8 mouse cellular contexts compared by ENCODE assay signal in the genomic region with DNA sequence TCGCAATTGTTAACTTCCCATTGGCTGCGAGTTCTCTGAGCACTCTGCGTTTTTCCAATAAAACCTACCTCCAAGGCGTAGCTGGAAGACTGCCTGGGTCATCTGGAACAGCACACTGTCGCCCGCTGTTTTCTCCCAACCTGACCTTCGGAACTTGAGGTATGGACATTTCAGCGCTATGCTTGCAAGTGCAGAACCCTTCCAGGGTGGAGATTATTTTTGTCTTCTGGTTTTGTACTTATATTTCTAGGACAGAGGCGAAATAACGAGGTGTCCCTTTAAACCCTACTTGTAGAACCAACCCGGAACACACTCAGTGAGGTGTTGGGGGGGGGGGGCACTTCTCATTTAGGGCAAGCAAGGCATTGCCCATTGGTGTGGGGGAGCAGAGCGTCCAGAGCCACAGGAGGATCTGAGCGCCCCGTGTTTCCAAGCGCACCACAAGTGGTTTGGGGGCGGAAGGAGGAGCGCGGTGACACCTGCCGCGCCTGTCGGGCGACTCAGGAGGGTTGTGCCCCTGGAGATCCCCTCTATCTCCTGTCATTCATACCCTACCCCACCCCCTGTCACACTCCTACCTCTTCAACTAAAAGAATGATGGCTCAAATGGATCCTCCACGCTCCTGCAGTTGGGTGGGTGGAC. TPM values are rescaled to one million over a fixed set of nuclear protein-coding genes. Genes with fewer than 3 reads are reported as not detected.
DNase-seq lines count a peak whose midpoint lies in the region; ATAC-seq and TF ChIP-seq lines count a peak whose summit lies in the region.

A gene (plus strand): TSS at position 576 of the 643 bp plus-strand sequence.

- no peaks in the 10 kb centered on the region for H3K9me3 ChIP-seq in E14TG2a.4 (ENCODE audit: low read length)
- no peaks in the 10 kb centered on the region for H3K9me3 ChIP-seq in embryonic facial prominence, embryonic 15.5 days (replicated peaks)
- H3K9me3 ChIP-seq in heart, embryonic 14.5 days (ENCODE audit: control insufficient read depth, low read length), result no peaks in the 10 kb centered on the region
- H3K9me3 ChIP-seq in kidney, embryonic 15.5 days (replicated peaks), result no peaks in the 10 kb centered on the region
- no peaks in the 10 kb centered on the region for H3K9me3 ChIP-seq in midbrain, embryonic 16.5 days (replicated peaks; ENCODE audit: control insufficient read depth, low read length, poor library complexity, severe bottlenecking)

- peaks cover 38% of the 10 kb centered on the region for H3K27me3 ChIP-seq in E14TG2a.4 (ENCODE audit: insufficient read depth, low read length)
- peaks cover 16% of the 10 kb centered on the region for H3K27me3 ChIP-seq in embryonic facial prominence, embryonic 15.5 days
- peaks cover 19% of the 10 kb centered on the region for H3K27me3 ChIP-seq in heart, embryonic 14.5 days (ENCODE audit: control insufficient read depth, insufficient read depth, low read length)
- H3K27me3 ChIP-seq in kidney, embryonic 15.5 days, result peaks cover 35% of the 10 kb centered on the region
- peaks cover 3% of the 10 kb centered on the region; the same call in 1 of the 2 replicates for H3K27me3 ChIP-seq in midbrain, embryonic 16.5 days (ENCODE audit: control insufficient read depth, insufficient read depth, low read depth, low read length)

- peaks cover 15% of the 10 kb centered on the region for H3K4me1 ChIP-seq in E14TG2a.4 (replicated peaks; ENCODE audit: low read depth, low read length)
- peaks cover 18% of the 10 kb centered on the region for H3K4me1 ChIP-seq in embryonic facial prominence, embryonic 15.5 days
- H3K4me1 ChIP-seq in heart, embryonic 14.5 days (ENCODE audit: control insufficient read depth in 2 of 2, insufficient read depth in 2 of 2, low read length in 2 of 2), result peaks cover 3 to 10% of the 10 kb centered on the region in 2 experiments; a peak in 1 of 4 replicates
- H3K4me1 ChIP-seq in kidney, embryonic 15.5 days, result peaks cover 21% of the 10 kb centered on the region
- H3K4me1 ChIP-seq in midbrain, embryonic 16.5 days (ENCODE audit: control insufficient read depth, insufficient read depth, low read length), result peaks cover 12% of the 10 kb centered on the region

- peak within 1 kb of the TSS; percentile 86 for H3K4me3 ChIP-seq in E14TG2a.4 (replicated peaks; ENCODE audit: low read length)
- peak within 1 kb of the TSS; percentile 60 for H3K4me3 ChIP-seq in embryonic facial prominence, embryonic 15.5 days (replicated peaks)
- peak within 1 kb of the TSS; percentile 69 to 72 for H3K4me3 ChIP-seq in heart, embryonic 14.5 days (ENCODE audit: control insufficient read depth in 1 of 2, insufficient read depth in 1 of 2, low read depth in 1 of 2, low read length in 2 of 2)
- peak within 1 kb of the TSS; percentile 67 for H3K4me3 ChIP-seq in kidney, embryonic 15.5 days (replicated peaks)
- H3K4me3 ChIP-seq in midbrain, embryonic 16.5 days (ENCODE audit: low read depth, low read length), result peak within 1 kb of the TSS; percentile 87

- peak within 1 kb of the TSS; percentile 91 for H3K4me2 ChIP-seq in embryonic facial prominence, embryonic 15.5 days (replicated peaks)
- peak within 1 kb of the TSS; percentile 100 for H3K4me2 ChIP-seq in heart, embryonic 14.5 days (ENCODE audit: low read length)
- peak within 1 kb of the TSS; percentile 99 for H3K4me2 ChIP-seq in kidney, embryonic 15.5 days
- H3K4me2 ChIP-seq in midbrain, embryonic 16.5 days (ENCODE audit: low read length), result peak within 1 kb of the TSS; percentile 89

- peak within 1 kb of the TSS; percentile 55; the same call in 1 of the 2 replicates for H3K27ac ChIP-seq in embryonic facial prominence, embryonic 15.5 days (replicated peaks)
- H3K27ac ChIP-seq in heart, embryonic 14.5 days (replicated peaks in 1 of 2; ENCODE audit: control insufficient read depth in 1 of 2, insufficient read depth in 1 of 2, low read depth in 2 of 2, low read length in 2 of 2), result no peak within 1 kb of the TSS
- no peak within 1 kb of the TSS for H3K27ac ChIP-seq in kidney, embryonic 15.5 days
- peak within 1 kb of the TSS; percentile 47; the same call in 1 of the 2 replicates for H3K27ac ChIP-seq in midbrain, embryonic 16.5 days (ENCODE audit: low read length)

- ATAC-seq in embryonic facial prominence, embryonic 15.5 days (ENCODE audit: insufficient number of reproducible peaks, low FRiP score, low TSS enrichment, low read depth), result no peak; the same call in 1 of the 2 replicates
- 0 out of 2 replicates have a peak, but pooled peaks have one; percentile 10 for ATAC-seq in heart, embryonic 14.5 days (ENCODE audit: insufficient number of reproducible peaks, insufficient read depth, low FRiP score, low read depth)
- ATAC-seq in kidney, embryonic 15.5 days (replicated peaks; ENCODE audit: low FRiP score), result peak; percentile 5
- peak; percentile 44 for ATAC-seq in midbrain, embryonic 16.5 days

- peak within 1 kb of the TSS; percentile 41 for H3K9ac ChIP-seq in embryonic facial prominence, embryonic 15.5 days
- peak within 1 kb of the TSS; percentile 74 for H3K9ac ChIP-seq in heart, embryonic 14.5 days (ENCODE audit: low read length)
- peak within 1 kb of the TSS; percentile 44 for H3K9ac ChIP-seq in kidney, embryonic 15.5 days
- peak within 1 kb of the TSS; percentile 79 for H3K9ac ChIP-seq in midbrain, embryonic 16.5 days (ENCODE audit: low read depth, low read length)

- no peaks in the 10 kb centered on the region for H3K36me3 ChIP-seq in E14TG2a.4 (ENCODE audit: insufficient read depth, low read length)
- no peaks in the 10 kb centered on the region for H3K36me3 ChIP-seq in embryonic facial prominence, embryonic 15.5 days
- no peaks in the 10 kb centered on the region for H3K36me3 ChIP-seq in heart, embryonic 14.5 days (ENCODE audit: control insufficient read depth, insufficient read depth, low read length)
- H3K36me3 ChIP-seq in kidney, embryonic 15.5 days, result no peaks in the 10 kb centered on the region
- no peaks in the 10 kb centered on the region for H3K36me3 ChIP-seq in midbrain, embryonic 16.5 days (ENCODE audit: control insufficient read depth, insufficient read depth, low read length)

- under 1% methylated on average over 23 of the region's 23 CpGs for WGBS in embryonic facial prominence, embryonic 15.5 days
- 1% methylated on average over 23 of the region's 23 CpGs for WGBS in heart, embryonic 14.5 days
- WGBS in kidney, embryonic 15.5 days, result 1% methylated on average over 23 of the region's 23 CpGs
- under 1% methylated on average over 23 of the region's 23 CpGs for WGBS in midbrain, embryonic 16.5 days

- peak; percentile 65 for DNase-seq in adrenal gland, postnatal 10 days
- DNase-seq in liver, result peak; percentile 3
- peak; percentile 57 for DNase-seq in thymus, postnatal 14 days

- TF ChIP-seq CTCF in E14TG2a.4 (conservative IDR thresholded peaks at IDR 0.05; ENCODE audit: low read length), result no peak

RNA-seq across cellular contexts. Expression of the gene that starts here (rescaled TPM):
- total RNA-seq in adrenal gland, postnatal 10 days (2021), result 10 to 100 TPM; 33.8 to 35.0 TPM
- polyA plus RNA-seq in embryonic facial prominence, embryonic 15.5 days (2015; fragmentation: Nextera tagmentation; extraction: Ambion mirVana), result 4.4 and 4.8 TPM in 2 replicates
- polyA plus RNA-seq in heart, embryonic 14.5 days (2014; fragmentation: Nextera tagmentation; extraction: Ambion mirVana), result 1.1 and 1.5 TPM in 2 replicates
- polyA plus RNA-seq in kidney, embryonic 15.5 days (2015; fragmentation: Nextera tagmentation; extraction: Ambion mirVana), result 0.96 and 2.9 TPM in 2 replicates
- polyA plus RNA-seq in midbrain, embryonic 16.5 days (2015; fragmentation: Nextera tagmentation; extraction: Ambion mirVana), result 1.9 and 2.9 TPM in 2 replicates

Comparison
In these comparisons a context has a peak if more than half of its experiments do, and no peak if none do; other contexts are left out.
1. DNase-seq: peak in every context shown above with its lines; median percentile 65 in adrenal gland, postnatal 10 days; 57 in thymus, postnatal 14 days; 3 in liver.
2. H3K27ac ChIP-seq: peak in embryonic facial prominence, embryonic 15.5 days (single experiment) and midbrain, embryonic 16.5 days (single experiment); none in heart, embryonic 14.5 days (0 of 2) and kidney, embryonic 15.5 days (single experiment).
3. Peak in every context shown above with its lines, with median percentiles within 50 percentile points of each other: H3K4me3 ChIP-seq, H3K4me2 ChIP-seq and H3K9ac ChIP-seq.